Mouse (Mus musculus) C3H10T1/2 (cell line): ENCODE results near the gene 6030468B19Rik. TPM values are rescaled to one million over a fixed set of nuclear protein-coding genes. Genes with fewer than 3 reads are reported as not detected.

ENCODE experiments used
- polyA plus RNA-seq, 2 experiments: library from polyadenylated mRNA; unstranded; fragments of >200 nt; fragmentation: generic; extraction: Trizol; gene quantifications; one replicate each; pipeline ENCODE4 v1.2.1; 2012; ENCODE audit warnings: missing spikeins in 2 of 2

6030468B19Rik gene
- polyA plus RNA-seq = not detected

GRCm38 (mm10) chr11:117797511-117798159 lies at the start of gene 6030468B19Rik:
Gene 6030468B19Rik, plus strand, starts transcription at chr11:117797660.

GRCm38 (mm10) chr11:117781993-117782704 lies 15.3 kb upstream of the 6030468B19Rik start, which contains the start of the genes Tmc8 and Tmc6:
Gene Tmc8, plus strand, starts transcription at chr11:117782076.
Gene Tmc6, minus strand, starts transcription at chr11:117782198.

GRCm38 (mm10) chr11:117809407-117810311 lies 12.2 kb downstream of the 6030468B19Rik start, which contains the start of the genes Gm20708 and Syngr2:
Gene Gm20708, plus strand, starts transcription at chr11:117809668.
Gene Syngr2, plus strand, starts transcription at chr11:117809668.

GRCm38 (mm10) chr11:117825333-117826101 lies 28.1 kb downstream of the 6030468B19Rik start, which contains the start of the genes Afmid and Tk1:
Gene Afmid, plus strand, starts transcription at chr11:117825924.
Gene Tk1, minus strand, starts transcription at chr11:117826092.

GRCm38 (mm10) chr11:117848985-117849671 lies 51.7 kb downstream of the 6030468B19Rik start, which contains the start of gene Birc5:
Gene Birc5, plus strand, starts transcription at chr11:117849251.

Other genes starting within 250 kb of the 6030468B19Rik start
- 10 to 100 TPM in 1 of 2 experiments, 1 to 10 TPM in 1; 1.6 to 15.4 TPM for gene Tnrc6c, start 143.4 kb upstream of the 6030468B19Rik start, polyA plus RNA-seq
- gene Tmc8, start 15.6 kb upstream of the 6030468B19Rik start, polyA plus RNA-seq = under 1 TPM; 0.05 to 0.53 TPM
- 10 to 100 TPM; 34.3 to 53.3 TPM for gene Tmc6, start 15.5 kb upstream of the 6030468B19Rik start, polyA plus RNA-seq
- under 1 TPM; 0.08 to 0.85 TPM for gene Gm20708, start 12.0 kb downstream of the 6030468B19Rik start, polyA plus RNA-seq
- gene Syngr2, start 12.0 kb downstream of the 6030468B19Rik start, polyA plus RNA-seq = 100 to 1,000 TPM in 1 of 2 experiments, 10 to 100 TPM in 1; 85.3 to 136 TPM
- 10 to 100 TPM in 1 of 2 experiments, 1 to 10 TPM in 1; 4.2 to 10.4 TPM for gene Afmid, start 28.3 kb downstream of the 6030468B19Rik start, polyA plus RNA-seq
- 100 to 1,000 TPM; 130 to 337 TPM for gene Tk1, start 28.4 kb downstream of the 6030468B19Rik start, polyA plus RNA-seq
- 100 to 1,000 TPM; 206 to 286 TPM for gene Birc5, start 51.6 kb downstream of the 6030468B19Rik start, polyA plus RNA-seq
- under 1 TPM; 0.01 to 0.13 TPM for gene Tmem235, start 63.1 kb downstream of the 6030468B19Rik start, polyA plus RNA-seq
- 1 to 10 TPM in 1 of 2 experiments, under 1 TPM in 1; 0.95 to 6.1 TPM for gene Tha1, start 75.8 kb downstream of the 6030468B19Rik start, polyA plus RNA-seq
- gene Socs3, start 172.4 kb downstream of the 6030468B19Rik start, polyA plus RNA-seq = 10 to 100 TPM; 16.0 to 49.1 TPM
- 10 to 100 TPM; 54.3 to 64.9 TPM for gene Pgs1, start 188.6 kb downstream of the 6030468B19Rik start, polyA plus RNA-seq